Mouse (Mus musculus) liver, postnatal 0 days (tissue): ENCODE data around the gene Dnajc6.

Source experiments
- CTCF ChIP-seq: sonication (generic); IDR thresholded peaks from 2 replicates; pipeline ENCODE4 v1.5.1; 2016; ENCODE audit warnings: antibody characterized with exemption, low read depth
- EP300 ChIP-seq: IDR thresholded peaks from 2 replicates; pipeline ENCODE4 v1.6.1; 2016; ENCODE audit warnings: antibody characterized with exemption, low read depth, mild to moderate bottlenecking

DNA sequence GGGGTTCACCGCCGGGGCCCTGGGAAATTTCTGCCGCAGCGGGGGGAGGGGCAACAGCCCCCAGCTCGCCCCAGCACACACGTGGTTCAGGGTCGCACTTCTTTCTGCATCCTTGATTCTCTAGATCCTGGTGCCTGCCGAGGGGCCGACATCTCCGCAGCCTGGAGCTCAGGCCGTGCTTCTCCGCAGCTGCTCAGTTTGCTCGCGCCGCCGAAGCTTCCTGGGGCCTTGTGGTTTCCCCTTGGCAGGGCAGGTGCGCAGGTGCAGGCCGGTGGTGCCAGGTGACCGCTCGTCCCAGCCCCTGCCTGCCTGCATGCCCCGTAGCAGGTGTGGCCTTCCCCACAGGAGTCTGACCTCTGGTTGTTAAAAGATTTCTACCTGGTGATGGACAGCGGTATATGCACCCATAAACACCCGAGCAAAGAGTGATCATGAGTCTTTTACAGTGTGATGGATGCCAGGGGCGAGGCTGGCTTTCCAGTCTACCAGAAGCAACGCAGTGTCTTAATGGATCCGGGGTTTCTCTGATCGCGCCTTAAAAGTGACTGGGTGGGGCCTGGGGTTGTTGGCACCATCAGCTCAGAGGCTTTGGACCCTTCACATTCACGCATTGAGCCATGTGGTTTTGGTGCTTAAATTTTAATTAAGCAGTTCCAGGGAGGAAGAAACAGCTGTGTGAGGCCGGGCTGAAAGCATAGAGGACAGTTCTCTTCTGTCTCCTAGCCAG is 12.6 kb downstream of the Dnajc6 start:
- TF ChIP-seq CTCF, result no peak
- no peak for TF ChIP-seq EP300
